Mouse (Mus musculus) lung, adult 2 months (tissue): ENCODE measurements around the gene Atg10.

ENCODE experiments used
- CTCF ChIP-seq: fragments of 200-500 bp; IDR thresholded peaks from 2 replicates; pipeline ENCODE4 v1.5.1; 2011; ENCODE audit warnings: mild to moderate bottlenecking, low read length, control low read depth; ENCODE audit not compliant: insufficient read depth
- POLR2A ChIP-seq: fragments of 200-500 bp; IDR thresholded peaks from 2 replicates; pipeline ENCODE4 v1.6.1; 2011; ENCODE audit warnings: low read depth, mild to moderate bottlenecking, control low read depth, low read length, borderline replicate concordance; ENCODE audit errors: extremely low read depth

DNA sequence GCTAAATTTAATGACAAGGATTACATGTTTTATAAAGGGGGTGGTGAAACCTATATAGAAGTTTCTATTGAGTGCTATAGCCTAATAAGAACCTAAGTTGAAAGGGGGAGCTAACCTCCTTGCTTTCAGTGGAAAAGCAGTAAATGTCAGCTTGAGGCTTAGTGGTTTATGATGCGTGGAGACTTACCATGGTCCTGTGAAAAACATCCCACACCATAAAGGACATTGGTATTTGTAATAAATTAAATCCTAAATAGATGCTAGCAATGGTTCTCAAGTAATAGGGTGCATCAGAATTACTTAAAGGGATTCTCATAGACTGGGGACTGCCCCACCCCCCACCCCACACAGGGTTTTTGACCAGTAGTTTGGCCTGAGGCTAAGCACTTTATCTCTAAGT lies 27.9 kb upstream of the Atg10 start:
- TF ChIP-seq POLR2A: no peak
- no peak for TF ChIP-seq CTCF
